Mouse (Mus musculus) intestine, embryonic 14.5 days (tissue): ENCODE results near the gene Mgst2. TPM values are rescaled to one million over a fixed set of nuclear protein-coding genes. Genes with fewer than 3 reads are reported as not detected.

Source experiments
- ATAC-seq: fragments of 200-750 bp; cut with Nextera tagmentation; replicated peaks from 2 replicates; pipeline ENCODE4 v1.8.0; 2017; ENCODE audit warnings: low read depth, moderate number of reproducible peaks, moderate TSS enrichment, moderate library complexity; ENCODE audit not compliant: low FRiP score, low TSS enrichment
- DNase-seq: peaks from one replicate; pipeline ENCODE4 v3.0.0-alpha.2; 2018; ENCODE audit warnings: low spot score
- H3K27ac ChIP-seq: fragments of 300-500 bp; sonication (generic); 2 replicates; pipeline ENCODE4 v1.5.1; 2014; ENCODE audit warnings: low read depth, mild to moderate bottlenecking, control low read depth
- H3K27me3 ChIP-seq: fragments of 300-500 bp; sonication (generic); replicated peaks from 2 replicates; pipeline ENCODE4 v1.6.1; 2014; ENCODE audit warnings: low read length, control low read depth; ENCODE audit not compliant: control insufficient read depth, insufficient read depth
- H3K36me3 ChIP-seq: fragments of 300-500 bp; sonication (generic); 2 replicates; pipeline ENCODE4 v1.6.1; 2014; ENCODE audit warnings: low read length, control low read depth; ENCODE audit not compliant: control insufficient read depth, insufficient read depth
- H3K4me1 ChIP-seq: fragments of 300-500 bp; sonication (generic); replicated peaks from 2 replicates; pipeline ENCODE4 v1.6.1; 2014; ENCODE audit warnings: low read length, control low read depth, mixed read lengths; ENCODE audit not compliant: control insufficient read depth, insufficient read depth
- H3K4me2 ChIP-seq: fragments of 300-500 bp; sonication (generic); 2 replicates; pipeline ENCODE4 v1.6.1; 2014; ENCODE audit warnings: low read length
- H3K4me3 ChIP-seq: fragments of 300-500 bp; sonication (generic); 2 replicates; pipeline ENCODE4 v1.5.1; 2014; ENCODE audit warnings: low read depth, low read length, control low read depth, mixed read lengths
- H3K9ac ChIP-seq: fragments of 300-500 bp; sonication (generic); 2 replicates; pipeline ENCODE4 v1.6.1; 2014; ENCODE audit warnings: mild to moderate bottlenecking, low read length
- H3K9me3 ChIP-seq: fragments of 300-500 bp; sonication (generic); 2 replicates; pipeline ENCODE4 v1.6.1; 2016; ENCODE audit warnings: low read length, control low read depth; ENCODE audit not compliant: control insufficient read depth
- WGBS: fragments of 180-500 bp; shearing (Covaris S2); extraction: QIAGEN DNeasy Blood & Tissue Kit; methylation state at CpG from one replicate; pipeline ENCODE4 v1.1.7; 2014; 5-methylcytosine and 5-hydroxymethylcytosine counted together
- polyA plus RNA-seq: library from polyadenylated mRNA; unstranded; fragments of >200 nt; fragmentation: Nextera tagmentation; extraction: Ambion mirVana; gene quantifications from 2 replicates; pipeline ENCODE4 v1.2.1, GENCODE M21; 2014

The Mgst2 gene
- polyA plus RNA-seq, 1 experiment from 2014 or later = 13.8 TPM

- H3K27me3 ChIP-seq = no peaks in the 10 kb centered on the region
- H3K4me1 ChIP-seq = 0 out of 2 replicates have a peak, but pooled peaks cover 2% of the 10 kb centered on the region
- no peak overlapping the region for H3K4me2 ChIP-seq
- 62% methylated on average over 21 of the region's 21 CpGs for WGBS
- peak; percentile 77 for DNase-seq
- ATAC-seq = peak; percentile 75
- no peak overlapping the region for H3K9ac ChIP-seq
- H3K36me3 ChIP-seq = no peaks in the 10 kb centered on the region
- no peaks in the 10 kb centered on the region for H3K9me3 ChIP-seq
- H3K4me3 ChIP-seq = no peak overlapping the region
- no peak overlapping the region for H3K27ac ChIP-seq
Observed at GRCm38 (mm10) chr3:51673408-51674086, 13.4 kb downstream of the Mgst2 start.

- ATAC-seq = no peak
- no peaks in the 10 kb centered on the region for H3K9me3 ChIP-seq
- WGBS = 86% methylated on average over 3 of the region's 3 CpGs
Observed at GRCm38 (mm10) chr3:51674963-51675362, 14.8 kb downstream of the Mgst2 start.

GRCm38 (mm10) chr3:51685539-51685938 is 25.4 kb downstream of the Mgst2 start:
- DNase-seq = no peak
- H3K4me2 ChIP-seq = no peak overlapping the region
- H3K4me3 ChIP-seq = no peak overlapping the region
- ATAC-seq = no peak
- no peak overlapping the region for H3K27ac ChIP-seq
- no peaks in the 10 kb centered on the region for H3K9me3 ChIP-seq
- H3K36me3 ChIP-seq = peaks cover 20% of the 10 kb centered on the region
- H3K4me1 ChIP-seq = no peaks in the 10 kb centered on the region
- H3K9ac ChIP-seq = no peak overlapping the region
- 92% methylated on average over 6 of the region's 6 CpGs for WGBS
- no peaks in the 10 kb centered on the region for H3K27me3 ChIP-seq

More at GRCm38 (mm10) chr3:51674963-51675362, 14.8 kb downstream of the Mgst2 start:
- Histone ChIP-seq H3K27ac (no peak overlapping the region), H3K4me3 (no peak overlapping the region), H3K27me3 (no peaks in the 10 kb centered on the region), H3K4me2 (no peak overlapping the region), H3K9ac (no peak overlapping the region), H3K36me3 (no peaks in the 10 kb centered on the region), H3K4me1 (no peaks in the 10 kb centered on the region)
- no peak for DNase-seq

GRCm38 (mm10) chr3:51686316-51686715 is 26.2 kb downstream of the Mgst2 start:
- Histone ChIP-seq H3K4me2 (no peak overlapping the region), H3K27me3 (no peaks in the 10 kb centered on the region), H3K9ac (no peak overlapping the region), H3K36me3 (peaks cover 27% of the 10 kb centered on the region), H3K4me3 (no peak overlapping the region), H3K4me1 (no peaks in the 10 kb centered on the region), H3K27ac (no peak overlapping the region), H3K9me3 (no peaks in the 10 kb centered on the region)
- WGBS = 60% methylated on average over 6 of the region's 6 CpGs
- DNase-seq (no peak), ATAC-seq (no peak)

- Histone ChIP-seq H3K27ac (no peak overlapping the region), H3K36me3 (peaks cover 29% of the 10 kb centered on the region), H3K4me2 (no peak overlapping the region), H3K9me3 (no peaks in the 10 kb centered on the region), H3K27me3 (no peaks in the 10 kb centered on the region), H3K4me3 (no peak overlapping the region), H3K9ac (no peak overlapping the region), H3K4me1 (no peaks in the 10 kb centered on the region)
- no peak for ATAC-seq
- 82% methylated on average over 6 of the region's 6 CpGs for WGBS
- DNase-seq = no peak
Observed at GRCm38 (mm10) chr3:51686791-51687190, 26.6 kb downstream of the Mgst2 start.

GRCm38 (mm10) chr3:51688725-51689124 is 28.6 kb downstream of the Mgst2 start:
- Histone ChIP-seq H3K9ac (no peak overlapping the region), H3K9me3 (no peaks in the 10 kb centered on the region), H3K36me3 (peaks cover 29% of the 10 kb centered on the region), H3K4me3 (no peak overlapping the region), H3K4me2 (no peak overlapping the region), H3K4me1 (no peaks in the 10 kb centered on the region), H3K27ac (no peak overlapping the region), H3K27me3 (no peaks in the 10 kb centered on the region)
- ATAC-seq (no peak), DNase-seq (no peak)
- 86% methylated on average over 8 of the region's 8 CpGs for WGBS

GRCm38 (mm10) chr3:51693196-51693595 is 33.0 kb downstream of the Mgst2 start:
- H3K27ac ChIP-seq = no peak overlapping the region
- no peak for DNase-seq
- peaks cover 32% of the 10 kb centered on the region for H3K36me3 ChIP-seq
- no peak for ATAC-seq
- H3K4me3 ChIP-seq = no peak overlapping the region
- no peaks in the 10 kb centered on the region for H3K4me1 ChIP-seq
- no peaks in the 10 kb centered on the region for H3K9me3 ChIP-seq
- H3K27me3 ChIP-seq = no peaks in the 10 kb centered on the region
- no peak overlapping the region for H3K9ac ChIP-seq
- WGBS = 86% methylated on average over 10 of the region's 10 CpGs
- H3K4me2 ChIP-seq = no peak overlapping the region

- Histone ChIP-seq H3K4me3 (no peak overlapping the region), H3K4me1 (no peaks in the 10 kb centered on the region), H3K36me3 (peaks cover 22% of the 10 kb centered on the region), H3K27me3 (no peaks in the 10 kb centered on the region), H3K9ac (no peak overlapping the region), H3K9me3 (no peaks in the 10 kb centered on the region), H3K4me2 (no peak overlapping the region), H3K27ac (no peak overlapping the region)
- no peak for DNase-seq
- no peak for ATAC-seq
- WGBS = 90% methylated on average over 14 of the region's 14 CpGs
Observed at GRCm38 (mm10) chr3:51694576-51694975, 34.4 kb downstream of the Mgst2 start.

GRCm38 (mm10) chr3:51695713-51696112 is 35.6 kb downstream of the Mgst2 start:
- ATAC-seq = no peak

More at GRCm38 (mm10) chr3:51695713-51696112, 35.6 kb downstream of the Mgst2 start:
- WGBS = 78% methylated on average over 3 of the region's 3 CpGs
- DNase-seq = no peak
- H3K4me3 ChIP-seq = no peak overlapping the region
- H3K4me1 ChIP-seq = peaks cover 7% of the 10 kb centered on the region
- no peaks in the 10 kb centered on the region for H3K27me3 ChIP-seq
- H3K27ac ChIP-seq = no peak overlapping the region
- no peak overlapping the region for H3K4me2 ChIP-seq
- peaks cover 11% of the 10 kb centered on the region for H3K36me3 ChIP-seq
- H3K9me3 ChIP-seq = no peaks in the 10 kb centered on the region
- no peak overlapping the region for H3K9ac ChIP-seq
